Mouse (Mus musculus): Measurements from ENCODE around the gene Ercc8.
A peak's percentile ranks its signal among the peaks of the same experiment; 100 is the strongest.

Gene Ercc8

DNA sequence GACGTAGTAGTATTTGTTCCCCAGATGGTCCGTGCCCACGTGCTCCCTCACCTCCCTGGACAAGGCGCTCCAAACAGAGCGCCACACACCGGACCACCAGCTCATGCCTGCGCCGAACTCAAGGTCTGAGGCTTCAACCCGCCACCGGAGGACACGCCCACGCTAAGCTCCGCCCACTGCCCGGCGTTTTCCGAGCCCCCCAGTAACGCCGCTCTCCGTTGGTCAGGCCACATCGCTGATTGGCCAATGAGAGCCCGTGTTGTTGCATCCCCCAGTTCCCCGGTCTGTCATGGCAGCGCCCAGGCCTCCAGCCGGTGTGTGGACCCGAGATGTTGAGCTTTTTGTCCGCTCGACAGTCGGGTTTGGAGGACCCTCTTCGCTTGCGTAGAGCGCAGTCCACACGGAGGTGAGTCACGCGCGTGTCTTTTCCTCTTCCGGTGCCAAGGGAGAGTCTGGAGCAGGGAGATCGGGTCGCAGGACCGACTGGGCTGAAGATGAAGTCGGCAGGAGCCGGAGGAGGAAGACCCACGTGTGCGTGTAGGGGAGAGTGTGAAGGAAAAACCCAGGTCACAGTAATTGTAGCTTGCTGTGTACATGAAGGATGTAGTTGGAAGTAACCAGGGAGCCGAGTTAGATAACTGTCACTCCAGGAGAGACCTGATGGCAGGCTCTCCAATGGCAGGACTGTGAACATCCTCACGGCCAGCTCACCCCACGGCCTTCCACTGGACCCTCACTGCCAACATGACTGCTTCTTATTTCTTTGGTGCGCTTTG is at the start of gene Ercc8, which contains the start of gene Ndufaf2:
Gene Ercc8, plus strand, starts transcription at position 267 of the 776 bp plus-strand sequence.
Gene Ndufaf2, minus strand, starts transcription at position 159 of the 776 bp plus-strand sequence.
- DNase-seq = peak; percentile 90 to 97

DNA sequence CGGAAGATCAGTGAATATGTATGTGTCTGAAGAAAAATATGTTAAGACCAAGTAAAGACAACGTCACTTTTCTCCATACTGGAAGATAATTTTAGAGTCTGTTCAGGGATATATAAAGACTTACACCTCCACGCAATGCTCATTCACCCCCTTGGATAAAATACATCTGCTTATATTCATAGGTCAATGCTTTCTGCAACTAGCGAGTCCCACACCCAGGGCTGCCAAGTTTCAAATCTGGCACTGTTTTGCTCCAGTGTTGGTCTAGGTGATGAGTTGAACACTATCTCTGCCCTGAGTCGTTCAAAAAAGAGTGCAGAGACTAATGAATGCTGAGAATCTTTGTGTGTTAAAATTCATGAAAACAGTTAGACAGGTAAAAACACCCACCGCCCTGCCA is 47.6 kb upstream of the Ercc8 start:
- no peak for DNase-seq

DNA sequence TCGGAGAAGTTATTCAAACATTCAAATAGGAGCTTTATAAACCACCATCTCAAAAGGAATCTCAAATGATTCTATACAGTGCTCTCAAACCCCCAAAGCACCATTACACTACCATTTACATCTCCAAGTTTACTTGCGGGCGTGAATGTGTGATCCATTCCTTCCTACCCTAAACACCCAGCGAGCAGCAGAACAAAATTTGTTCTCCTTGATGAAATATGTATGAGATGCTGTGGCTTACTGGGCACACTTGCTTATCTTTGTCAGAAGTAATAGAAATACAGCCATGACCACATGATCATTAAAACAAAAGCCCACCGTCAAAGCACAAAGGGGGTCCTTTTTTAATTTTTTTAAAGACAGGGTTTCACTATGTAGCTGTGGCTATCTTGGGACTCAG is 45.0 kb upstream of the Ercc8 start:
- DNase-seq = no peak

GRCm38 (mm10) chr13:108114257-108114656 is 44.3 kb upstream of the Ercc8 start:
- DNase-seq = no peak

- DNase-seq = no peak
These were observed 40.9 kb upstream of the Ercc8 start for GRCm38 (mm10) chr13:108117654-108118053.

DNA sequence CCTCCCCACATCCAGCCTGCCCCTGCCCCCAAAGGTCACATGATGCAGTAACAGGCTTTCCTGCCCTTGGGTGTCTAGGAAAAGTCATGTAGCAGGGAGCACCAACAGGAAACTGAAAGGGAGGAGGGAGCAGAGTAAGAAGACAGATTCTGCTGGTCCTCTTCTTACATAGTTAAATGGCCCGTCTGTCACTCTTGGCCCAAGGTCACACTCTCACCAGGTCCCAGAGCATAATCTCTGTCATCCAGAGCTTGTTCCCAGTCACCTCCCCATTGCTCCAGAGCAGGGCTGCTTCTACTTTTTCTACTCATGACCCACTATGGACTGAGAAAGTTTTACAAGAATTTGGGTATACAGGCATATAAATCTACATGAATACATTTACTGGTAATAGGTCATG is 40.3 kb upstream of the Ercc8 start:
- no peak for DNase-seq

- DNase-seq = no peak
These were observed 38.9 kb upstream of the Ercc8 start for GRCm38 (mm10) chr13:108119411-108120310.

- DNase-seq = no peak
These were observed 35.3 kb upstream of the Ercc8 start for GRCm38 (mm10) chr13:108123109-108123723.

GRCm38 (mm10) chr13:108124096-108124495 is 34.4 kb upstream of the Ercc8 start:
- DNase-seq = no peak

GRCm38 (mm10) chr13:108126246-108126645 is 32.3 kb upstream of the Ercc8 start:
- no peak for DNase-seq

- peak in 1 of 2 experiments; percentile 57 for DNase-seq
These were observed 31.4 kb upstream of the Ercc8 start for GRCm38 (mm10) chr13:108127130-108127529.

- DNase-seq = no peak
These were observed 30.6 kb upstream of the Ercc8 start for GRCm38 (mm10) chr13:108127883-108128282.

DNA sequence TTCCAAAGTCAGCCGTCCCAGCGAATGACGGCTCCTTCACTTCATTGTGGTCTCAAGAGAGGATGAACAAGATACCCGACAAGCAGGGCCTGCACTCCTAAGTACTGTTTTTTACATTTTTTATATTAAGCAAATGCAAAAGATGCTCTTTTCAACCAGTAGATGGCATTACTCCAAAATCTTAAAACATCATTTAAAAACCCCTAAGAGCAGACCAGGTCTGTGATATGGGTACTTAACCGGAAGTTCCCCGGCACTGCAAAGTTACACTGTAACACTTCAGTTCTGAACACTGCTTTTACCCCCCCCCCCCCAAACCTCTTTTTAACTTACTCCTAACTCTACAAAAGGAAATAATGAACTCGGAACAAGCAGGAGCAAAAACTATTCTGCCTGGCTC is 29.5 kb upstream of the Ercc8 start:
- no peak for DNase-seq

- no peak for DNase-seq
These were observed 27.8 kb upstream of the Ercc8 start for GRCm38 (mm10) chr13:108130737-108131136.

DNA sequence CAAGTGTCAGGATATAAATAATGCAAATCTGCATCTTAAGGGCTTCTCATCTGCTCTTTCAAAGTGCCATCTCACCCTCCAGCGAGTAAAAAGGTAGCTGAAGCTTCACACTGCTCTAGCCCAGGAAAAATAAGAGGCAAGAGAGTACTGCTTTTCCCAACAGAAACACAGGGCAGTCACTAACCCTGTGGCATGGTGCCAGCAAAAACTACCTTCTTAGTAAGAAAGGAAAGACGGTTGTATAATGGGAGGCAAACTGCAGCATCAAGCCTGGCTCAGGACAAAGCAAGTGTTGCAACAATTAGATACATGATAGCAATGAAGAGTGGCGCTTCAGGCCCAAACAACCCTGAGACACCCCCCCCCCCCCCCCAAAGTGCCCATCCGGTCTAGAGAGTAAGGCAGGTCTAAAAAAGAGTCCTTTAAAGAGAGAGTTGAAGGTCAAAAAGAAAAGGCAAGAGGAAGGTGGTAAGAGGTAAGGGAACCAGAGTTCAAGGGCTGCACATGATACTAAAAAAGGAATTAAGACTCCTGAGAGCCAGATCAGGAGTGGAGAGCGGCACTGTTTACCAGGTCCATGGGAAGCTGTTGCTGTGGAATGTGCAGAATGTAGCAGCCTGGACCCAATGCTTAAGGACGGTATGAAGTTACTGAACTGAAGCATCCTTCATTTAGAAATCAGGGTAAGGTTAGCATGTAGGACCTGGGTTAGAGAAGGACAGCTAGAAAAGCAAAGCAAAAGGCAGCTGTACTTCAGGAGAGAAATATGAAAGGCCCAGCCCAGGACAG is 26.3 kb upstream of the Ercc8 start:
- no peak for DNase-seq

GRCm38 (mm10) chr13:108135617-108136016 is 22.9 kb upstream of the Ercc8 start:
- no peak for DNase-seq

- DNase-seq = no peak
These were observed 20.0 kb upstream of the Ercc8 start for GRCm38 (mm10) chr13:108138403-108138977.

- DNase-seq = no peak
These were observed 14.4 kb upstream of the Ercc8 start for GRCm38 (mm10) chr13:108144086-108144485.

DNA sequence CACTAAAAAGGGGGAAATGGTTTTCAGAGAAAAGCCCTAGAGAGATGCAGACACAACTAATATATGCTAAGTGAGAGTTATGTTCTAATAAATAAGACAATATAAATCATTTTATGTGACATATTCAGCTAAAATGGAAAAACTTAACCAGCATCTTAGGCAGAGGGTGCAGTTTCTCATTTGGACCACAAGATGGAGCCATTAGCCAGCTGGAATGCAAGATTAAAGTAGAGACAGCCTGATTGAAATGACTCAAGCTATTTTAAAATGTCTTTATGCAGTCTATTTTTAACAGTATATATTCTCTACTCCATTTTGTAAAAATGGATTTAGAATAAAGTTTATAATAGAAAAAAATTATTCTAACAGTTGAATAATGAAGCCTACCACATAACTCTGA is 6.7 kb upstream of the Ercc8 start:
- no peak for DNase-seq

DNA sequence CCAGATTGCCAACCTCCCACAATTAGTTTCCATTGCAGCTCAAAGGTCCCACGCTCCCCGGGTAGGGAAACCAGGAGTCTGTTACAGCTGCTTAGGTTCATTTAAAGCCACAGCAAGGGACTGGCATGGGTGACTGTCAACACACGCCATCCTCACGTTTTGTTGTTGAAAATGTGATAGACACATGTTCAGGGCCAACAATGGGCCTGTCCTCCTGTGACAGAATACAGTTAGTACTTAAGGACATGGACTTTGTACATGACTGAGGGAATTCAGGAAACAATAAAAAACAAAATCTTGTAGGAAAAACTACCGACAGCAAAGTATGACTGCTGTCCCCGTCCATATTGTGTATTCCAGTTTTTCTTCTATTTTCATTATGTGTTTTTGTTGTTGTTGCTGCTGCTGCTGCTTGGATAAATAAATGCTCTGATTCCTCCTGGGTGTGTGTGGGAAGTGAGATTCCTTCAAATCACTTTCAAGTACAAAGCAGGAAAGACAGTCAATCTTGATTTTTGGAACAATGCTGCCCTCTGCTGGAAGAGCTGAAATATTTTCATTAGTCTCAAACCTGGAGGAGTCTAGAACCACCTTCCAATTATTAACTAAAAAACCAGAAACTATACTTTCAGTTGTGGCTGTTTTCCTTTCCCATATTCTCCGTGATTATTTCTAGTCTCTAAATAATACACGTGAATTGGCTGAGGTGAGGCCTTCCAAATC is 5.7 kb upstream of the Ercc8 start:
- peak in 1 of 2 experiments; percentile 20 for DNase-seq

DNA sequence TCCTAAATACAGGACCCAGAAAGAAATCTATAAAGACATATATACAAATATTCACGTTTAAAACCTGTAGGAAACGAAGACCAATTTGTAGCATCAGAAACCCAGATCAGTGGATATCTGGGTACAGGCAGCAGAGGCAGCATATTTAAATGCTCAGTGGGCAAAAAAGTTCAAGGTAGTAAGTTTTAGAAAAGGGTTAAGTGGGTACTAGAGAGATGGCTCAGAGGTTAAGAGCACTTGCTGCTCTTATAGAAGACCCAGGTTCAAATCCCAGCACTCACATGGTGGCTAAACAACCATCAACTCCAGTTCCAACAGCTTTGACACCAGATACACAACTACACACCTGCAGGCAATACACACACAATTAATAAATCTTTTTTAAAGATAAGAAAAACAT is 1.4 kb upstream of the Ercc8 start:
- no peak for DNase-seq
